Mouse (Mus musculus): ENCODE data around the gene Fktn.

GRCm38 (mm10) chr4:53795086-53795485 is 81.3 kb downstream of the Fktn start:
- no peak for TF ChIP-seq POLR2A (IDR thresholded peaks at IDR 0.05; ENCODE audit: borderline replicate concordance, extremely low read depth, low read depth, low read length)
- TF ChIP-seq CTCF (IDR thresholded peaks at IDR 0.05; ENCODE audit: insufficient read depth, low read length): no peak
